Mouse (Mus musculus) intestine, embryonic 14.5 days (tissue): ENCODE data around the gene Asnsd1. TPM values are rescaled to one million over a fixed set of nuclear protein-coding genes. Genes with fewer than 3 reads are reported as not detected.
A peak's percentile ranks its signal among the peaks of the same experiment; 100 is the strongest.

ENCODE experiments used
- ATAC-seq: fragments of 200-750 bp; cut with Nextera tagmentation; replicated peaks from 2 replicates; pipeline ENCODE4 v1.8.0; 2017; ENCODE audit warnings: low read depth, moderate number of reproducible peaks, moderate TSS enrichment, moderate library complexity; ENCODE audit not compliant: low FRiP score, low TSS enrichment
- DNase-seq: peaks from one replicate; pipeline ENCODE4 v3.0.0-alpha.2; 2018; ENCODE audit warnings: low spot score
- H3K27ac ChIP-seq: fragments of 300-500 bp; sonication (generic); 2 replicates; pipeline ENCODE4 v1.5.1; 2014; ENCODE audit warnings: low read depth, mild to moderate bottlenecking, control low read depth
- H3K27me3 ChIP-seq: fragments of 300-500 bp; sonication (generic); replicated peaks from 2 replicates; pipeline ENCODE4 v1.6.1; 2014; ENCODE audit warnings: low read length, control low read depth; ENCODE audit not compliant: control insufficient read depth, insufficient read depth
- H3K36me3 ChIP-seq: fragments of 300-500 bp; sonication (generic); 2 replicates; pipeline ENCODE4 v1.6.1; 2014; ENCODE audit warnings: low read length, control low read depth; ENCODE audit not compliant: control insufficient read depth, insufficient read depth
- H3K4me1 ChIP-seq: fragments of 300-500 bp; sonication (generic); replicated peaks from 2 replicates; pipeline ENCODE4 v1.6.1; 2014; ENCODE audit warnings: low read length, control low read depth, mixed read lengths; ENCODE audit not compliant: control insufficient read depth, insufficient read depth
- H3K4me2 ChIP-seq: fragments of 300-500 bp; sonication (generic); 2 replicates; pipeline ENCODE4 v1.6.1; 2014; ENCODE audit warnings: low read length
- H3K4me3 ChIP-seq: fragments of 300-500 bp; sonication (generic); 2 replicates; pipeline ENCODE4 v1.5.1; 2014; ENCODE audit warnings: low read depth, low read length, control low read depth, mixed read lengths
- H3K9ac ChIP-seq: fragments of 300-500 bp; sonication (generic); 2 replicates; pipeline ENCODE4 v1.6.1; 2014; ENCODE audit warnings: mild to moderate bottlenecking, low read length
- H3K9me3 ChIP-seq: fragments of 300-500 bp; sonication (generic); 2 replicates; pipeline ENCODE4 v1.6.1; 2016; ENCODE audit warnings: low read length, control low read depth; ENCODE audit not compliant: control insufficient read depth
- WGBS: fragments of 180-500 bp; shearing (Covaris S2); extraction: QIAGEN DNeasy Blood & Tissue Kit; methylation state at CpG from one replicate; pipeline ENCODE4 v1.1.7; 2014; 5-methylcytosine and 5-hydroxymethylcytosine counted together
- polyA plus RNA-seq: library from polyadenylated mRNA; unstranded; fragments of >200 nt; fragmentation: Nextera tagmentation; extraction: Ambion mirVana; gene quantifications from 2 replicates; pipeline ENCODE4 v1.2.1, GENCODE M21; 2014

The Asnsd1 gene
- polyA plus RNA-seq, 1 experiment from 2014 or later: 78.6 TPM

DNA sequence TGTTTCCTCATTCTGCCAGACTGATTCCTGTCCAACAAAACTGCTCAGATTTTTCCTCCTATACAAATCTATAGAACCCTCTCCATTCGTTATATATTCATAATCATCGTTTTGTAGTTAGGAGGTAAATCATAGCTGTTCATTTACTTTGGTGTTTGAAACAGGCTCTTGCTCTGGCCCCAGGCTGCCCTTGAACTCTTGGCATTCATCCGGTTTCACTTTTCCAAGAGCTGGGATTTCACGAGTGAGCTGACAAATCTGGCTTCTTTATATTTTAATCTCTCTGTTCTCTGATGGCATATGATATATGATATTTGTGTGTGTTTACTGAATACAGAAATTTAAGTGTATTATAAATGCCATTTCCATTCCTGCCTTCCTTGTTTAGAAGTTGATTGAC, 52.0 kb downstream of the Asnsd1 start:
- H3K4me1 ChIP-seq: no peaks in the 10 kb centered on the region
- WGBS: 84% methylated on average over 4 of the region's 4 CpGs

GRCm38 (mm10) chr1:53296581-53297383, 55.8 kb downstream of the Asnsd1 start, which contains the start of the genes Pms1, Ormdl1 and Gm28778:
TSS of gene Pms1 (minus strand) at chr1:53297018.
TSS of gene Ormdl1 (plus strand) at chr1:53297095.
TSS of gene Gm28778 (plus strand) at chr1:53297111.
- Histone ChIP-seq H3K9me3 (no peaks in the 10 kb centered on the region), H3K36me3 (no peaks in the 10 kb centered on the region), H3K27me3 (no peaks in the 10 kb centered on the region), H3K4me1 (no peaks in the 10 kb centered on the region), H3K27ac (peak within 1 kb of the TSS; percentile 86), H3K4me2 (peak within 1 kb of the TSS; percentile 70), H3K9ac (peak within 1 kb of the TSS; percentile 69), H3K4me3 (peak within 1 kb of the TSS; percentile 83)
- under 1% methylated on average over 66 of the region's 66 CpGs for WGBS
- peak; percentile 98 for DNase-seq
- peak; percentile 100 for ATAC-seq

More for the DNA sequence above, 52.0 kb downstream of the Asnsd1 start:
- H3K27me3 ChIP-seq: no peaks in the 10 kb centered on the region
- H3K4me2 ChIP-seq: no peak overlapping the region
- DNase-seq (no peak), ATAC-seq (no peak)
- H3K4me3 ChIP-seq: no peak overlapping the region
- no peak overlapping the region for H3K9ac ChIP-seq
- no peaks in the 10 kb centered on the region; the same call in 1 of the 2 replicates for H3K36me3 ChIP-seq
- no peaks in the 10 kb centered on the region for H3K9me3 ChIP-seq
- H3K27ac ChIP-seq: no peak overlapping the region

Other genes starting within 250 kb of the Asnsd1 start
- gene 1700019A02Rik, start 165.1 kb downstream of the Asnsd1 start, polyA plus RNA-seq: not detected in 2 replicates
- gene Pms1, start 55.7 kb downstream of the Asnsd1 start, polyA plus RNA-seq: 16.7 and 19.8 TPM in 2 replicates
- gene Ormdl1, start 55.7 kb downstream of the Asnsd1 start, polyA plus RNA-seq: 51.4 and 51.7 TPM in 2 replicates
- not detected in 2 replicates for gene Gm28778, start 55.6 kb downstream of the Asnsd1 start, polyA plus RNA-seq
- 26.7 and 27.7 TPM in 2 replicates for gene Osgepl1, start 39.1 kb downstream of the Asnsd1 start, polyA plus RNA-seq
- 5.1 TPM in 1 of 2 replicates, not detected in the other for gene Asdurf, start 133 bp downstream of the Asnsd1 start, polyA plus RNA-seq
- gene Gm28551, start 85 bp downstream of the Asnsd1 start, polyA plus RNA-seq: 0.71 and 1.0 TPM in 2 replicates